Mouse (Mus musculus): ENCODE results near the gene Eif4a2. TPM values are rescaled to one million over a fixed set of nuclear protein-coding genes. Genes with fewer than 3 reads are reported as not detected.

Eif4a2 gene
- total and polyA plus RNA-seq, 3 experiments = 358 to 660 (median 475) TPM

GRCm38 (mm10) chr16:23158957-23159356 lies 51.7 kb downstream of the Eif4a2 start:
- no peaks in the 10 kb centered on the region for H3K27me3 ChIP-seq (replicated peaks)
- TF ChIP-seq IRF4 (IDR thresholded peaks at IDR 0.05; ENCODE audit: low read depth, low read length) = no peak
- no peak for TF ChIP-seq SMC3 (IDR thresholded peaks at IDR 0.05; ENCODE audit: low read depth, low read length)
- TF ChIP-seq USF1 (IDR thresholded peaks at IDR 0.05; ENCODE audit: low read depth, low read length) = no peak
- dilution Hi-C loops (cut with MboI; ENCODE audit: extremely low pct_ligation_motif_present, extremely low pct_unique_long_range_greater_than_20kb, low sequenced_read_pairs) = no loop called here
- H3K4me3 ChIP-seq (replicated peaks in 1 of 3; ENCODE audit: low read depth in 2 of 3, low read length in 2 of 3, poor library complexity in 1 of 3) = no peak overlapping the region
- in situ Hi-C loops (cut with MboI; ENCODE audit: low pct_ligation_motif_present, low pct_unique_long_range_greater_than_20kb, low sequenced_read_pairs) = no loop called here
- H3K9ac ChIP-seq (ENCODE audit: insufficient read depth, low read depth) = no peak overlapping the region
- DNase-seq (ENCODE audit: extremely low read depth) = no peak
- H3K27ac ChIP-seq (ENCODE audit: insufficient read depth, low read depth) = no peak overlapping the region
- H3K36me3 ChIP-seq (replicated peaks in 1 of 2; ENCODE audit: control insufficient read depth in 1 of 2, insufficient read depth in 1 of 2, low read length in 1 of 2) = no peaks in the 10 kb centered on the region
- H3K4me1 ChIP-seq (ENCODE audit: control insufficient read depth in 1 of 2, insufficient read depth in 2 of 2) = peaks cover 0 to 5% of the 10 kb centered on the region in 2 experiments; a peak in 1 of 4 replicates
- no peaks in the 10 kb centered on the region for H3K9me3 ChIP-seq (replicated peaks; ENCODE audit: low read length)
- no peak overlapping the region for H3K4me2 ChIP-seq (ENCODE audit: insufficient read depth, low read depth, poor library complexity, severe bottlenecking)
- H3K79me2 ChIP-seq (replicated peaks; ENCODE audit: control insufficient read depth, extremely low read depth, insufficient read depth, poor library complexity, severe bottlenecking) = no peaks in the 10 kb centered on the region

- dilution Hi-C loops (cut with MboI; ENCODE audit: extremely low pct_ligation_motif_present, extremely low pct_unique_long_range_greater_than_20kb, low sequenced_read_pairs) (no loop called here), in situ Hi-C loops (cut with MboI; ENCODE audit: low pct_ligation_motif_present, low pct_unique_long_range_greater_than_20kb, low sequenced_read_pairs) (loop anchor here (5.0 kb wide), 1 partner anchor 38 kb away; no protein-coding TSS in a partner anchor)
- Histone ChIP-seq H3K27ac (ENCODE audit: insufficient read depth, low read depth) (no peak overlapping the region), H3K27me3 (replicated peaks) (no peaks in the 10 kb centered on the region), H3K4me2 (ENCODE audit: insufficient read depth, low read depth, poor library complexity, severe bottlenecking) (no peak overlapping the region), H3K9me3 (replicated peaks; ENCODE audit: low read length) (no peaks in the 10 kb centered on the region), H3K4me1 (ENCODE audit: control insufficient read depth in 1 of 2, insufficient read depth in 2 of 2) (peaks cover 0 to 5% of the 10 kb centered on the region in 2 experiments; a peak in 1 of 4 replicates), H3K36me3 (replicated peaks in 1 of 2; ENCODE audit: control insufficient read depth in 1 of 2, insufficient read depth in 1 of 2, low read length in 1 of 2) (no peaks in the 10 kb centered on the region), H3K9ac (ENCODE audit: insufficient read depth, low read depth) (no peak overlapping the region), H3K79me2 (replicated peaks; ENCODE audit: control insufficient read depth, extremely low read depth, insufficient read depth, poor library complexity, severe bottlenecking) (no peaks in the 10 kb centered on the region), H3K4me3 (replicated peaks in 1 of 3; ENCODE audit: low read depth in 2 of 3, low read length in 2 of 3, poor library complexity in 1 of 3) (no peak overlapping the region)
- no peak for DNase-seq (ENCODE audit: extremely low read depth)
- no peak for TF ChIP-seq RAD21 (IDR thresholded peaks at IDR 0.05; ENCODE audit: low read depth, low read length)
- TF ChIP-seq MEF2A (IDR thresholded peaks at IDR 0.05; ENCODE audit: borderline replicate concordance, low read depth, low read length) = no peak
- TF ChIP-seq KAT2A (IDR thresholded peaks at IDR 0.05; ENCODE audit: insufficient replicate concordance, low read length) = no peak
- TF ChIP-seq GABPA (IDR thresholded peaks at IDR 0.05; ENCODE audit: insufficient replicate concordance, low read depth, low read length) = no peak
- TF ChIP-seq SIN3A (IDR thresholded peaks at IDR 0.05; ENCODE audit: low read length) = no peak
These were observed 52.5 kb downstream of the Eif4a2 start for GRCm38 (mm10) chr16:23159749-23160148.

GRCm38 (mm10) chr16:23162116-23162515 lies 54.9 kb downstream of the Eif4a2 start:
- in situ Hi-C loops (cut with MboI; ENCODE audit: low pct_ligation_motif_present, low pct_unique_long_range_greater_than_20kb, low sequenced_read_pairs) (loop anchor here (5.0 kb wide), 1 partner anchor 35 kb away; no protein-coding TSS in a partner anchor), dilution Hi-C loops (cut with MboI; ENCODE audit: extremely low pct_ligation_motif_present, extremely low pct_unique_long_range_greater_than_20kb, low sequenced_read_pairs) (no loop called here)
- Histone ChIP-seq H3K9ac (ENCODE audit: insufficient read depth, low read depth) (no peak overlapping the region), H3K27me3 (replicated peaks) (no peaks in the 10 kb centered on the region), H3K79me2 (replicated peaks; ENCODE audit: control insufficient read depth, extremely low read depth, insufficient read depth, poor library complexity, severe bottlenecking) (no peaks in the 10 kb centered on the region), H3K4me3 (replicated peaks in 1 of 3; ENCODE audit: low read depth in 2 of 3, low read length in 2 of 3, poor library complexity in 1 of 3) (no peak overlapping the region), H3K36me3 (replicated peaks in 1 of 2; ENCODE audit: control insufficient read depth in 1 of 2, insufficient read depth in 1 of 2, low read length in 1 of 2) (no peaks in the 10 kb centered on the region), H3K4me1 (ENCODE audit: control insufficient read depth in 1 of 2, insufficient read depth in 2 of 2) (peaks cover 0 to 21% of the 10 kb centered on the region in 2 experiments; a peak in 1 of 4 replicates), H3K9me3 (replicated peaks; ENCODE audit: low read length) (no peaks in the 10 kb centered on the region), H3K27ac (ENCODE audit: insufficient read depth, low read depth) (no peak overlapping the region), H3K4me2 (ENCODE audit: insufficient read depth, low read depth, poor library complexity, severe bottlenecking) (no peak overlapping the region)
- no peak for TF ChIP-seq PAX5 (IDR thresholded peaks at IDR 0.05; ENCODE audit: low read length)
- TF ChIP-seq TBP (conservative IDR thresholded peaks at IDR 0.05; ENCODE audit: low read depth, low read length) = no peak
- no peak for TF ChIP-seq MEF2A (IDR thresholded peaks at IDR 0.05; ENCODE audit: borderline replicate concordance, low read depth, low read length)
- DNase-seq (ENCODE audit: extremely low read depth) = no peak

Other genes with a start within 250 kb of the Eif4a2 start
- 15.1 and 20.4 TPM in 2 replicates for gene Tbccd1, start 249.8 kb upstream of the Eif4a2 start, total RNA-seq (2012; rRNA removed)
- 19.4 and 19.9 TPM in 2 replicates for gene Tbccd1, start 249.8 kb upstream of the Eif4a2 start, total RNA-seq (2014; rRNA removed)
- 16.6 and 18.6 TPM in 2 replicates for gene Tbccd1, start 249.8 kb upstream of the Eif4a2 start, polyA plus RNA-seq (2012; ENCODE audit: insufficient read length, low read depth)
- gene Dnajb11, start 249.6 kb upstream of the Eif4a2 start, total RNA-seq (2012; rRNA removed) = 122 and 209 TPM in 2 replicates
- 129 and 149 TPM in 2 replicates for gene Dnajb11, start 249.6 kb upstream of the Eif4a2 start, total RNA-seq (2014; rRNA removed)
- gene Dnajb11, start 249.6 kb upstream of the Eif4a2 start, polyA plus RNA-seq (2012; ENCODE audit: insufficient read length, low read depth) = 206 and 241 TPM in 2 replicates
- gene Ahsg, start 216.2 kb upstream of the Eif4a2 start, total RNA-seq (2012; rRNA removed) = not detected in 2 replicates
- gene Ahsg, start 216.2 kb upstream of the Eif4a2 start, total RNA-seq (2014; rRNA removed) = not detected in 2 replicates
- 0.25 and 0.43 TPM in 2 replicates for gene Ahsg, start 216.2 kb upstream of the Eif4a2 start, polyA plus RNA-seq (2012; ENCODE audit: insufficient read length, low read depth)
- 0.25 and 0.42 TPM in 2 replicates for gene Fetub, start 189.1 kb upstream of the Eif4a2 start, total RNA-seq (2012; rRNA removed)
- gene Fetub, start 189.1 kb upstream of the Eif4a2 start, total RNA-seq (2014; rRNA removed) = 1.0 and 1.3 TPM in 2 replicates
- 15.5 and 15.8 TPM in 2 replicates for gene Fetub, start 189.1 kb upstream of the Eif4a2 start, polyA plus RNA-seq (2012; ENCODE audit: insufficient read length, low read depth)
- gene Hrg, start 156.4 kb upstream of the Eif4a2 start, total RNA-seq (2012; rRNA removed) = not detected in 2 replicates
- gene Hrg, start 156.4 kb upstream of the Eif4a2 start, total RNA-seq (2014; rRNA removed) = not detected in 2 replicates
- gene Hrg, start 156.4 kb upstream of the Eif4a2 start, polyA plus RNA-seq (2012; ENCODE audit: insufficient read length, low read depth) = not detected in 2 replicates
- not detected in 2 replicates for gene Kng2, start 78.0 kb upstream of the Eif4a2 start, total RNA-seq (2012; rRNA removed)
- gene Kng2, start 78.0 kb upstream of the Eif4a2 start, total RNA-seq (2014; rRNA removed) = not detected in 2 replicates
- not detected in 2 replicates for gene Kng2, start 78.0 kb upstream of the Eif4a2 start, polyA plus RNA-seq (2012; ENCODE audit: insufficient read length, low read depth)
- not detected in 2 replicates for gene Kng1, start 49.6 kb upstream of the Eif4a2 start, total RNA-seq (2012; rRNA removed)
- gene Kng1, start 49.6 kb upstream of the Eif4a2 start, total RNA-seq (2014; rRNA removed) = not detected in 2 replicates
- not detected in 2 replicates for gene Kng1, start 49.6 kb upstream of the Eif4a2 start, polyA plus RNA-seq (2012; ENCODE audit: insufficient read length, low read depth)
- 121 and 125 TPM in 2 replicates for gene Rfc4, start 20.3 kb downstream of the Eif4a2 start, total RNA-seq (2012; rRNA removed)
- 191 and 204 TPM in 2 replicates for gene Rfc4, start 20.3 kb downstream of the Eif4a2 start, total RNA-seq (2014; rRNA removed)
- gene Rfc4, start 20.3 kb downstream of the Eif4a2 start, polyA plus RNA-seq (2012; ENCODE audit: insufficient read length, low read depth) = 74.6 and 91.5 TPM in 2 replicates
- gene Adipoq, start 39.1 kb downstream of the Eif4a2 start, total RNA-seq (2012; rRNA removed) = 0.13 TPM in 1 of 2 replicates, not detected in the other
- gene Adipoq, start 39.1 kb downstream of the Eif4a2 start, total RNA-seq (2014; rRNA removed) = 0.68 and 0.99 TPM in 2 replicates
- 0.55 and 1.1 TPM in 2 replicates for gene Adipoq, start 39.1 kb downstream of the Eif4a2 start, polyA plus RNA-seq (2012; ENCODE audit: insufficient read length, low read depth)
- 60.6 and 64.5 TPM in 2 replicates for gene St6gal1, start 117.3 kb downstream of the Eif4a2 start, total RNA-seq (2012; rRNA removed)
- 56.8 and 67.8 TPM in 2 replicates for gene St6gal1, start 117.3 kb downstream of the Eif4a2 start, total RNA-seq (2014; rRNA removed)
- 156 and 168 TPM in 2 replicates for gene St6gal1, start 117.3 kb downstream of the Eif4a2 start, polyA plus RNA-seq (2012; ENCODE audit: insufficient read length, low read depth)